Mouse (Mus musculus): ENCODE data around the gene 4930590J08Rik. TPM values are rescaled to one million over a fixed set of nuclear protein-coding genes. Genes with fewer than 3 reads are reported as not detected.
A peak's percentile ranks its signal among the peaks of the same experiment; 100 is the strongest.

Gene 4930590J08Rik
- polyA plus RNA-seq, 1 experiment from 2014 or later: 0.48 TPM

DNA sequence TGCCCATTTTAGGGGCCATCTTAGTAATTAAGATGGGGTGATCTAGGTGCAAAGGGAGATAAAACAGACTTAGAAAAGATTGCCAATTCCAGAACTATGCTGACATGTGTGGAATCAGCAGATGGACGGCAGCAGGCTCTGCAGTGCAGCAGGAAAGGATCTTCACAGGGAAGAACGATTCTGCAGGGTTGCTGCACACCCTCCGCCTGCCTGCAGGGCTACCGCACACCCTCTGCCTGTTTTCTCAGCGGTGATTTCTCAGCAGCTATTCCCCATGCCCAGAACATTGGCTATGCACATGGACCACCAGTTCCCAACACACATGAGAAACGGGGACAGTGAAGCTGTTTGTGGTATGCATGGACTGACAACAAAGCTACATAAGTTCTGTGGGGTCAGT, 63.4 kb downstream of the 4930590J08Rik start:
- WGBS: 57% methylated on average over 6 of the region's 6 CpGs
- ATAC-seq (ENCODE audit: insufficient number of reproducible peaks, insufficient read depth, low FRiP score, low TSS enrichment, low read depth): no peak
- no peaks in the 10 kb centered on the region for H3K27me3 ChIP-seq
- H3K4me2 ChIP-seq: no peak overlapping the region
- no peak overlapping the region for H3K9ac ChIP-seq
- no peaks in the 10 kb centered on the region for H3K4me1 ChIP-seq
- no peaks in the 10 kb centered on the region for H3K9me3 ChIP-seq
- no peak overlapping the region for H3K4me3 ChIP-seq
- H3K27ac ChIP-seq: no peak overlapping the region
- no peaks in the 10 kb centered on the region for H3K36me3 ChIP-seq

DNA sequence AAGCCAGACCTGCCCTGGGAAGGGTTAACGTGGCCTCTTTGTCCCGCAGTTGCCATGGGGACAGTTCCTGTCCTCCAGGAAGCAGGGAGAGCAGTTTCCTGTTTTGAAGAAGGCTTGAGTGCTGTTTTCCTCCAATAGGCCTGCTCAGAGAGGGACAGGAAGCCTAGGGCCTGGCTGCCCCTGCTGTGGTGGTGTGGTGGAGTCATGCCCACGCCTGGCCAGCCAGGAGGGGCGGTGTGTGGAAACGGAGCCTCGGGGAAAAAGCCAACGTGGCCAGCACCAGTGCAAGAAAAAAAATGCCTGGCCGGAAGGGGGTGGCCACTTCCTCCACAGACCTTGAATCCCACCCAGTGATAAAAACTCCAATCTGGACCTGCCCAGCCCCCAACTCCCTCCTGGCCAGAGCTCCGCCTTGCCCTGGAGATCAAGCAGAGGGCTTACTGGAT, 69.6 kb downstream of the 4930590J08Rik start:
- Histone ChIP-seq H3K4me1 (peaks cover 11% of the 10 kb centered on the region; the same call in 1 of the 2 replicates), H3K36me3 (no peaks in the 10 kb centered on the region), H3K27ac (peak overlapping the region; percentile 16; the same call in 1 of the 2 replicates), H3K9me3 (no peaks in the 10 kb centered on the region), H3K4me2 (no peak overlapping the region), H3K4me3 (no peak overlapping the region), H3K9ac (no peak overlapping the region), H3K27me3 (peaks cover 11% of the 10 kb centered on the region)
- ATAC-seq (ENCODE audit: insufficient number of reproducible peaks, insufficient read depth, low FRiP score, low TSS enrichment, low read depth): no peak
- WGBS: 38% methylated on average over 9 of the region's 9 CpGs

DNA sequence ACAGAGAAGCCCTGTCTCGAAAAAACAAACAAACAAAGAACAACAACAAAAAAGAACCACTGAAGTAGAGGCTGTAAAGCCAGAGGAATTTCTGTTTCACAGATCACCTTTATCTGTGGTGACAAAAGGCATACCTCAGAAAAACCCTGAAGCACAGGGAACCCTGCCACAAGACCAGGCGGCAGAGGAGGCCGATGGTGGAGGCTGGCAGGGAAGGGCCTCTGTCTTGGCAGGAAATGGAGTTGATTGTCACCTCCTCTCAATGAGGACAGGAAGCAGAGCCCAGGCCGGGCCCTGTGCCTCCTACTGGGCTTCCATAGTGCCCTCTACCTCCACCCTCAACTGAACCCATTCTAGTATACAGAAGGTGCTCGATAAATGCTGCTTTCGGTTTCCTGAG, 71.4 kb downstream of the 4930590J08Rik start:
- Histone ChIP-seq H3K4me3 (no peak overlapping the region), H3K9me3 (no peaks in the 10 kb centered on the region), H3K36me3 (no peaks in the 10 kb centered on the region), H3K27me3 (peaks cover 26% of the 10 kb centered on the region), H3K9ac (no peak overlapping the region), H3K4me2 (no peak overlapping the region), H3K27ac (no peak overlapping the region), H3K4me1 (peaks cover 14% of the 10 kb centered on the region; the same call in 1 of the 2 replicates)
- ATAC-seq (ENCODE audit: insufficient number of reproducible peaks, insufficient read depth, low FRiP score, low TSS enrichment, low read depth): no peak
- WGBS: 79% methylated on average over 6 of the region's 6 CpGs

GRCm38 (mm10) chr6:91978371-91979300, 76.0 kb downstream of the 4930590J08Rik start, which contains the start of gene Fgd5:
Gene Fgd5, plus strand, starts transcription at chr6:91978878.
- ATAC-seq (ENCODE audit: insufficient number of reproducible peaks, insufficient read depth, low FRiP score, low TSS enrichment, low read depth): 0 out of 2 replicates have a peak, but pooled peaks have one; percentile 34
- no peaks in the 10 kb centered on the region for H3K36me3 ChIP-seq
- 1% methylated on average over 49 of the region's 62 CpGs for WGBS
- H3K27me3 ChIP-seq: peaks cover 58% of the 10 kb centered on the region
- H3K27ac ChIP-seq: no peak within 1 kb of the TSS
- no peaks in the 10 kb centered on the region for H3K9me3 ChIP-seq
- peak within 1 kb of the TSS; percentile 91 for H3K4me2 ChIP-seq
- peak within 1 kb of the TSS; percentile 74 for H3K9ac ChIP-seq
- H3K4me1 ChIP-seq: peaks cover 8% of the 10 kb centered on the region
- H3K4me3 ChIP-seq: peak within 1 kb of the TSS; percentile 58

GRCm38 (mm10) chr6:91979301-91979996, 76.8 kb downstream of the 4930590J08Rik start:
- WGBS: 9% methylated on average over 23 of the region's 23 CpGs

DNA sequence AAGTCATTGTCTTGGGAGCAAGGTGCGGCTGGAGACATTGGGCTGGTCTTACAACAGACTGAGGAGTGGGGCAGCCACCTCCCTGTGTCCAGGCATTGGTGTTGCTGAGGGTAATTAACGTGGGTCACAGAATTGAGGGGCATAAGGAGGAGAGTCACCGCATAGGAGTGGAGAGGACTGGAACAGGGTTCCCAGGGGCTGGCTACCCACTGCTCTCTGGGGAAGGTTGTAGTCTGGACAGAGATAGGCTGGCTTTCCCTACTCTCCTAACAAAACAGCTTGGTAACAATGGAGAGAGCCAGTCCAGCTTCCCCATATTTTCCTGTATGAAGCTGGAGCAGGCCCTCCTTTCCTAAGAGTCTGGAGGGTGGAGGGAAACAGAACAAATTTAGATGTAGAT, 77.4 kb downstream of the 4930590J08Rik start:
- Histone ChIP-seq H3K4me1 (peaks cover 8% of the 10 kb centered on the region), H3K9me3 (no peaks in the 10 kb centered on the region), H3K4me3 (peak overlapping the region; percentile 58), H3K27me3 (peaks cover 57% of the 10 kb centered on the region), H3K36me3 (no peaks in the 10 kb centered on the region), H3K9ac (no peak overlapping the region), H3K27ac (no peak overlapping the region), H3K4me2 (peak overlapping the region; percentile 91)
- ATAC-seq (ENCODE audit: insufficient number of reproducible peaks, insufficient read depth, low FRiP score, low TSS enrichment, low read depth): no peak
- WGBS: 65% methylated on average over 3 of the region's 3 CpGs

More at GRCm38 (mm10) chr6:91979301-91979996, 76.8 kb downstream of the 4930590J08Rik start:
- Histone ChIP-seq H3K4me2 (peak overlapping the region; percentile 91), H3K36me3 (no peaks in the 10 kb centered on the region), H3K27ac (no peak overlapping the region), H3K27me3 (peaks cover 58% of the 10 kb centered on the region), H3K9me3 (no peaks in the 10 kb centered on the region), H3K4me1 (peaks cover 8% of the 10 kb centered on the region), H3K9ac (peak overlapping the region; percentile 74), H3K4me3 (peak overlapping the region; percentile 58)
- ATAC-seq (ENCODE audit: insufficient number of reproducible peaks, insufficient read depth, low FRiP score, low TSS enrichment, low read depth): no peak

DNA sequence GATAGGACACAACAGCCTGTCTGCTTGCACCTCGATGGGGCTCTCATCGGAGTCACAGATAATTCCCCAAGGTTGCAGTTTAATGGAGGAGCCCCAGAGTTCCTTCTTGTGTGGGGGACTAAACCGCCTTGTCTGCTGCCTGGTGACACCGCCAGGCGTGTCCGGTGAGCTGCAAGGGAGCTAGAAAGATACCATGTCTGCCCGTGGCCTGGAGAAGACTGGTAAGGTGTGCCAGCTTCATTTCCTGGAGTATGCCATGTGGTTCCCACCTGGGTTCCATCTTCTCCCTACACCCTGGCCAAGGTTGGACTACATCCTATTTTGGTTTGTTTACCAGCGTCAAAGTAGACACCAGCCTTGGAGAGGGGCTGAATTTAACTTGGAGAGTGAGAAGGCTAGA, 87.5 kb downstream of the 4930590J08Rik start:
- Histone ChIP-seq H3K9me3 (no peaks in the 10 kb centered on the region), H3K36me3 (no peaks in the 10 kb centered on the region), H3K4me1 (no peaks in the 10 kb centered on the region), H3K4me2 (no peak overlapping the region), H3K4me3 (no peak overlapping the region), H3K27me3 (no peaks in the 10 kb centered on the region; the same call in 1 of the 2 replicates), H3K27ac (no peak overlapping the region), H3K9ac (no peak overlapping the region)
- ATAC-seq (ENCODE audit: insufficient number of reproducible peaks, insufficient read depth, low FRiP score, low TSS enrichment, low read depth): no peak
- 84% methylated on average over 8 of the region's 8 CpGs for WGBS

DNA sequence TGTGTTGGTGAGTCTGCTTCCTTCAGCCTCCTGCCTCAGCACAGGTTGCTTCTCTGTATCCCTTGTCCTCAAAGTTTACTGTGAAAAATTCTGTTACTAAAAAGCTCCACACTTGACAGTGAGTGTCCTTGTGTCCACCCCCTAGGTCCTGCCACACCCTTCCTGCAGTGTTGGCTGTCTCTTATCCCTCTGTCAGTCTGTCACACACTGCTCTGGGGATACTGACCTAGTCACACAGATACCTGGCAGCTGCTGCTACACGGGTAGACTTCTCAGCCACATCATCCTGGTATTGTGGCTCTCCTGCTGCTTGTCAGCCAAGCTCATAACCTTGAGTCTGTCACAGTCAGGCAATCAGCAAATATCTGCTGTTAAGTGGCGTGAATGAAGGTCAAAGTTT, 90.2 kb downstream of the 4930590J08Rik start:
- WGBS: 72% methylated on average over 2 of the region's 2 CpGs
- Histone ChIP-seq H3K27ac (no peak overlapping the region), H3K4me3 (no peak overlapping the region), H3K4me1 (no peaks in the 10 kb centered on the region), H3K27me3 (no peaks in the 10 kb centered on the region; the same call in 1 of the 2 replicates), H3K9ac (no peak overlapping the region), H3K36me3 (no peaks in the 10 kb centered on the region), H3K4me2 (no peak overlapping the region), H3K9me3 (no peaks in the 10 kb centered on the region)
- no peak for ATAC-seq (ENCODE audit: insufficient number of reproducible peaks, insufficient read depth, low FRiP score, low TSS enrichment, low read depth)

DNA sequence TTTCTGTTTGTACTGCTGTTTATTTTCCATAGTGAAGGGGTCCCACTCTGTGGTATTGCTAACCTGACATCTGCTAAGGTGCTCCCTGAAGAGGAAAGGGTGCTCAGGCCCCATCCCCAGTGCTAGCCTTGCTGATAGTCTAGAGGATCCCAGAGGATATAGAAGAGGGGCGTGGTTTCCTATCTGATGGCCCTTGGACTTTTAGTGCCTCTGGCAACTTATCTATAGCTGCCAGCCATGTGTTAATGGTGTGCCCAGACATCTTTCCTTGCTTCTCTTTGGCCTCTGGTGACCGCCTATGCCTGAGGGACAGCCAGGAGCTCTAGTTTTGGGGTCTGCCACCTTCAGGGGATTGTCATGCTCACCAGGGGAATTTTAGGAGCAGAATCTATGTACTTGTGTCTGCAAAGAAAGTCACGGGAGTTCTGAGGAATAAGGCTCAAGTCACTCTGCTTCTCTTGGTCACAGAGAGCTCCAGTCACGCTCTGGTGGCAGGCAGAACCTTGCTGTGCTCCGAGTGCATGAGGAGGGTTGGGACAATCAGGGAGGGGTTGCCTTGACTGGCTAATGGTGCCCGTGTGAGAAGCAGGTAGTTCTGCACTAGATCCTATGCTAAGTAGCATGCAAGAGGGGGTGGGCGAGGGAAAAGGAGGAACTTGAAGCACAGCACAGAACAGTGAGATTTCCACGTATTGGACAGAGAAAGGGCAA, 91.3 kb downstream of the 4930590J08Rik start:
- no peaks in the 10 kb centered on the region for H3K4me1 ChIP-seq
- ATAC-seq (ENCODE audit: insufficient number of reproducible peaks, insufficient read depth, low FRiP score, low TSS enrichment, low read depth): no peak
- 75% methylated on average over 8 of the region's 8 CpGs for WGBS
- no peaks in the 10 kb centered on the region; the same call in 1 of the 2 replicates for H3K27me3 ChIP-seq
- H3K4me3 ChIP-seq: no peak overlapping the region
- H3K9me3 ChIP-seq: no peaks in the 10 kb centered on the region
- H3K27ac ChIP-seq: no peak overlapping the region
- no peaks in the 10 kb centered on the region for H3K36me3 ChIP-seq
- H3K4me2 ChIP-seq: no peak overlapping the region
- H3K9ac ChIP-seq: no peak overlapping the region

- no peaks in the 10 kb centered on the region for H3K4me1 ChIP-seq
- H3K36me3 ChIP-seq: no peaks in the 10 kb centered on the region
- no peaks in the 10 kb centered on the region for H3K27me3 ChIP-seq
- no peak for ATAC-seq (ENCODE audit: insufficient number of reproducible peaks, insufficient read depth, low FRiP score, low TSS enrichment, low read depth)
- no peaks in the 10 kb centered on the region for H3K9me3 ChIP-seq
- no peak overlapping the region for H3K4me2 ChIP-seq
- H3K27ac ChIP-seq: no peak overlapping the region
- no peak overlapping the region for H3K4me3 ChIP-seq
- WGBS: 66% methylated on average over 8 of the region's 8 CpGs
- no peak overlapping the region for H3K9ac ChIP-seq
These were observed 93.5 kb downstream of the 4930590J08Rik start for GRCm38 (mm10) chr6:91996072-91996471.

Measured in embryonic facial prominence, embryonic 13.5 days (tissue).